Mouse (Mus musculus) frontal cortex, postnatal 10 days (tissue): ENCODE measurements around the gene Scgb1b24.

ENCODE experiments used
- DNase-seq, 2 experiments: peaks; one replicate each; pipeline ENCODE4 v3.0.0; 2022; ENCODE audit warnings: low spot score in 2 of 2, mixed read lengths in 1 of 2

Gene Scgb1b24

DNA sequence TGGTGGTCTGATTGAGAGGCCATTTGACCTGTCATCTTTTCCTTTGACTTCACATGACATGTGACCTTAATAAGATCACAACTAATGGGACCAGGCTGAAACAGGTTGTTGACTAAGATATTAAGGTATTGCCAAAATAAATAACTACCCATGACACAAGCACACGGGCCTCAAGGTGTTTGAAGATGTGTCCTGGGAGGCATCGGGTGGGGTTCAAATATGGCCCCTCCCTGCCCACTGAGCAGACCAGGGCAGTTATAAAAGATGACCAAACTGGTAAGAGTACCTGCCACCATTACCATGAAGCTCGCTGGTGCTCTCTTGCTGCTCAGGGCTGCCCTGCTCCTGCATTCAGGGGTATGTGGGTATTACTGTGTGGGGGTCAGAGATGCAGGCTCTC is at the start of gene Scgb1b24:
Gene Scgb1b24, plus strand, starts transcription at position 301 of the 400 bp plus-strand sequence.
- DNase-seq, result no peak

DNA sequence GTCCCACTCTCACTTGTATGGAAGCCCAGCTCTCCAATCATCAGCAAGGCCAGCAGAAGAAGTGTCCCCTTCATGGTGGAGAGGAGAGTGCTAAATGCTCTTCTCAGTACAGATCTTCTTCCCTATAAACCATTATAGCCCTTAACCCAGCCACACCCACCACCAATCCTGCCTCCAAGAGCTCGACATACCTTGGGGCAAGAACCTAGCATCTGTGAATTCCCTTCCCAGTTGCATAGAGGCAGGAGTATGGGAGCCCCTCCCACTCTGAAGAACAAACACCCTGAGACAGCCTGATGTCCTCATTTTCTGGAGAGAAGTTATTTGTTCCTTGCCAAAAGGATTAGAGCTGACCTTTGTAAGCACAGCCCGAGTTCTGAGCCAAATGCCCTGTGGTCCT is 4.4 kb upstream of the Scgb1b24 start, which contains the start of gene Scgb2b24:
Gene Scgb2b24, minus strand, starts transcription at position 101 of the 400 bp plus-strand sequence.
- DNase-seq, result no peak
